Mouse (Mus musculus) hindbrain, embryonic 14.5 days (tissue): ENCODE data around the gene Map2k5. TPM values are rescaled to one million over a fixed set of nuclear protein-coding genes. Genes with fewer than 3 reads are reported as not detected.
A peak's percentile ranks its signal among the peaks of the same experiment; 100 is the strongest.

Experiments
- ATAC-seq: fragments of 200-750 bp; cut with Nextera tagmentation; 2 replicates; pipeline ENCODE4 v1.8.0; 2017; ENCODE audit warnings: moderate number of reproducible peaks, mild to moderate bottlenecking, moderate TSS enrichment, moderate library complexity; ENCODE audit not compliant: low FRiP score
- DNase-seq: peaks from one replicate; pipeline ENCODE4 v3.0.0-alpha.2; 2015; ENCODE audit warnings: low spot score
- H3K27ac ChIP-seq: fragments of 300-500 bp; sonication (generic); 2 replicates; pipeline ENCODE4 v1.5.1; 2014; ENCODE audit warnings: mild to moderate bottlenecking, moderate library complexity
- H3K27me3 ChIP-seq: fragments of 300-500 bp; sonication (generic); 2 replicates; pipeline ENCODE4 v1.6.1; 2014; ENCODE audit warnings: mild to moderate bottlenecking, low read length, mixed read lengths; ENCODE audit not compliant: control insufficient read depth, insufficient read depth
- H3K36me3 ChIP-seq: fragments of 300-500 bp; sonication (generic); replicated peaks from 2 replicates; pipeline ENCODE4 v1.6.1; 2014; ENCODE audit not compliant: control insufficient read depth, insufficient read depth
- H3K4me1 ChIP-seq: fragments of 300-500 bp; sonication (generic); replicated peaks from 2 replicates; pipeline ENCODE4 v1.6.1; 2014; ENCODE audit warnings: antibody characterized with exemption, low read length, mixed read lengths; ENCODE audit not compliant: control insufficient read depth, insufficient read depth
- H3K4me2 ChIP-seq: fragments of 300-500 bp; sonication (generic); replicated peaks from 2 replicates; pipeline ENCODE4 v1.6.1; 2014; ENCODE audit warnings: mild to moderate bottlenecking, moderate library complexity
- H3K4me3 ChIP-seq: fragments of 300-500 bp; sonication (generic); replicated peaks from 2 replicates; pipeline ENCODE4 v1.5.1; 2014; ENCODE audit warnings: mild to moderate bottlenecking, low read length
- H3K9ac ChIP-seq: fragments of 300-500 bp; sonication (generic); 2 replicates; pipeline ENCODE4 v1.6.1; 2014
- H3K9me3 ChIP-seq: fragments of 300-500 bp; sonication (generic); 2 replicates; pipeline ENCODE4 v1.6.1; 2016; ENCODE audit warnings: low read length; ENCODE audit not compliant: control insufficient read depth
- WGBS: fragments of 180-500 bp; shearing (Covaris S2); extraction: QIAGEN DNeasy Blood & Tissue Kit; methylation state at CpG from one replicate; pipeline ENCODE4 v1.1.7; 2014; 5-methylcytosine and 5-hydroxymethylcytosine counted together
- polyA plus RNA-seq: library from polyadenylated mRNA; unstranded; fragments of >200 nt; fragmentation: Nextera tagmentation; extraction: Ambion mirVana; gene quantifications from 2 replicates; pipeline ENCODE4 v1.2.1, GENCODE M21; 2014

The Map2k5 gene
- polyA plus RNA-seq, 1 experiment from 2014 or later = 35.9 TPM

DNA sequence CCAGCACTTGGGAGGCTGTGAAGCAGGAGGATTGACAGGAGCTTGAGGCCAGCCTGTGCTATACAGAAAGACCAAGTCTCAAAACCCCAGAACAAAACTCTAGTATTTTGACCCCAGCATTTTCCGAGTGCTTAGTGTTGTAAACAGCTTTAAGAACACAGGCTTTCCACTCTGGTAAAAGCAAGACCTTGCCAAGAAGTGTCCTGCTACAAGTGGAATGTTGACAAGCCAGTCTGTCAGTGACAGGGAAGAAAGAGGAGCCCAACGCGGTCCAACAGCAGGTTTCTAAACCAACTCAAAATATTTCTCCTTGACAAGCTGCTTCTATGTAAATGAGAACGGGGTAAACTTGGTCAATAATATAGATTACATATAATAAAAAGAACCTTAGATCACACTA lies 148.6 kb downstream of the Map2k5 start:
- Histone ChIP-seq H3K9ac (no peak overlapping the region), H3K4me1 (peaks cover 6% of the 10 kb centered on the region), H3K9me3 (no peaks in the 10 kb centered on the region), H3K27ac (no peak overlapping the region), H3K36me3 (no peaks in the 10 kb centered on the region), H3K4me2 (no peak overlapping the region), H3K27me3 (no peaks in the 10 kb centered on the region), H3K4me3 (no peak overlapping the region)
- ATAC-seq (no peak), DNase-seq (no peak)
- WGBS = 84% methylated on average over 4 of the region's 4 CpGs

DNA sequence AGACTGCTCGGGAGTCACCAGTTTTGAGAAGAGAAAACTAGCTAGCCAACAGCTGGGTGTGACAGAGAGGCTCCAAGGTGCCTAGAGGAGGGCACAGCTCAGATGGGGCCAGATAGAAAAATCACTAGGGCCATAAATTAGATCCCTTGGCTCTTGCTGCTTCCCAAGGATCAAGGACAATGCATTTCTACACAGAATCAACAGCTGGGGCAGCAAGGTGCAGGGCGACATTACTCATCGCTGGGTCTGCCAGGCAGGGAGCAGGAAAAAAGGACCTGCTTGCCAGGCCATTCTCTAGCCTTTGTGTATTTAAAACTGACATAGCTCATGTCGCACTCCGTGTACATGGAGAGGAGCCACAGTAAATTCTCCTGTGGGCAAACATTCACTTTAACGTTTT lies 155.5 kb downstream of the Map2k5 start:
- peaks cover 5% of the 10 kb centered on the region; the same call in 1 of the 2 replicates for H3K4me1 ChIP-seq
- H3K4me2 ChIP-seq = no peak overlapping the region
- H3K36me3 ChIP-seq = no peaks in the 10 kb centered on the region
- 64% methylated on average over 6 of the region's 6 CpGs for WGBS
- H3K9me3 ChIP-seq = no peaks in the 10 kb centered on the region
- no peak overlapping the region for H3K27ac ChIP-seq
- no peak for DNase-seq
- no peaks in the 10 kb centered on the region for H3K27me3 ChIP-seq
- no peak overlapping the region for H3K9ac ChIP-seq
- no peak for ATAC-seq
- no peak overlapping the region for H3K4me3 ChIP-seq

DNA sequence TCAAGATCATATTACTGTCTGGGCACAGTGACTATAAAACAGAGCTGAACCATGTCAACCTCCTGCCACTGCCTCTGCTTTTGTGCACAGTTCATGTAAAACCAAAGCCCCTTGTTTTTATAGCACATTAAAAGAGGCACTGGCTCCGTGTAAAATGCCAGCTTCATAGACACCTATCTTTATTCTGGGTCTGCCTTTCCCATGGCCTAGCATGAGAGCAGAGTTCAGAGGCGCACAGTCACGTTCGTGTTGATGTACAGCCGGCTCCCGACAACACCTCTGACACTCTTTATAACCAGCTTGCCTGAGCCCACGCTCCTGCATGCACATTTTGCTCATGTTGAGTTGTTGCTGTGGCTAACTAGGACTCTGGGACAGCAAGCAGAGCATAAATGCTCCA lies 157.9 kb downstream of the Map2k5 start:
- H3K4me3 ChIP-seq = no peak overlapping the region
- H3K4me1 ChIP-seq = peaks cover 13% of the 10 kb centered on the region
- H3K27me3 ChIP-seq = no peaks in the 10 kb centered on the region
- no peak overlapping the region for H3K4me2 ChIP-seq
- no peaks in the 10 kb centered on the region for H3K9me3 ChIP-seq
- no peaks in the 10 kb centered on the region for H3K36me3 ChIP-seq
- no peak for ATAC-seq
- WGBS = 74% methylated on average over 7 of the region's 7 CpGs
- no peak overlapping the region for H3K9ac ChIP-seq
- DNase-seq = no peak
- H3K27ac ChIP-seq = no peak overlapping the region

DNA sequence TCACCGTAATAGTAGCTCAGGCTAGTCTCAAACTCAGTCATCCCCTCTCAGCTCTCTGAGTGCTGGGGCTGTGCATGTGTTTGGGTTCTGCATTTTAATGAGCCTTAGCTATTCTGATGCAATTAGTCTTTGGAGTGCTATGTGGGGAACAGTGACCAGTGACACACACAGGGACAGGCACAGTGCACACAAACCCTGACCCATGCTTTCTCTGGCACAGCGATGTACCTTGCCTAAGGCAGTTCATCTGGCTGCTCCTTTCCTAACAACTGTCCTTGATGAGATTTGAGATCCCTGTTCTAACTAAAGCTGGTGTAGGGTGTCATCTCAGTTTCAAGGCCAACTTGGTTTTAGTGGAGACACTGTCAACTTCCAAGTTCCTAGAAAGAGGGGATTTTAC lies 162.7 kb downstream of the Map2k5 start:
- DNase-seq (no peak), ATAC-seq (no peak)
- Histone ChIP-seq H3K27ac (no peak overlapping the region), H3K4me1 (peaks cover 13% of the 10 kb centered on the region), H3K4me3 (no peak overlapping the region), H3K9me3 (no peaks in the 10 kb centered on the region), H3K27me3 (no peaks in the 10 kb centered on the region), H3K9ac (no peak overlapping the region), H3K36me3 (no peaks in the 10 kb centered on the region), H3K4me2 (no peak overlapping the region)
- WGBS = 68% methylated on average over 2 of the region's 2 CpGs

DNA sequence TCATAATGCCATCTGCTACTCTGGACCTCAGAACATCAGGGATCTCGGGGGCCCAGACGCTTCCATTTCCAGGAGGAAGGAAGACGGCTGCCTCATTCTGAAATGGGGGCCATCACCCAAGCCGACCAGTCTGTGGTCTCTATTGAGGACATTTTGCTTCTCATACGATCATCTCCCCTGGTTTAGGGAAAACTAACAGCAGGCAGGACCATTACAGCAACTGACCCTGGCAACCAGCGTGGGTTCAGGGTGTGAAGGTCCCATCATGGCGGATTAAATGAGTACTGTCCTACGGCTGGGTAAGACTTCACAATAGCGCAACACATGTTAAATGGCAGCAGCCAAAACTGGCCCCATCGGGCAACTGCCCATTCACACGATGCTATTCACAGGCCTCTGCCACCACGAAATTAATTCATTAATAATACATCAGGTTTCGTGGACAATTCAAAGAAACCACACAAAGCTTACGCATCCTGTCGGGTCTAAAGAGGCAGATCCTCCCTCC lies 170.9 kb downstream of the Map2k5 start:
- H3K4me3 ChIP-seq = no peak overlapping the region
- DNase-seq = no peak
- no peaks in the 10 kb centered on the region for H3K36me3 ChIP-seq
- peaks cover 11% of the 10 kb centered on the region; the same call in 1 of the 2 replicates for H3K4me1 ChIP-seq
- no peak for ATAC-seq
- no peak overlapping the region for H3K27ac ChIP-seq
- H3K9ac ChIP-seq = no peak overlapping the region
- WGBS = 29% methylated on average over 15 of the region's 15 CpGs
- H3K4me2 ChIP-seq = no peak overlapping the region
- H3K27me3 ChIP-seq = no peaks in the 10 kb centered on the region
- H3K9me3 ChIP-seq = no peaks in the 10 kb centered on the region

DNA sequence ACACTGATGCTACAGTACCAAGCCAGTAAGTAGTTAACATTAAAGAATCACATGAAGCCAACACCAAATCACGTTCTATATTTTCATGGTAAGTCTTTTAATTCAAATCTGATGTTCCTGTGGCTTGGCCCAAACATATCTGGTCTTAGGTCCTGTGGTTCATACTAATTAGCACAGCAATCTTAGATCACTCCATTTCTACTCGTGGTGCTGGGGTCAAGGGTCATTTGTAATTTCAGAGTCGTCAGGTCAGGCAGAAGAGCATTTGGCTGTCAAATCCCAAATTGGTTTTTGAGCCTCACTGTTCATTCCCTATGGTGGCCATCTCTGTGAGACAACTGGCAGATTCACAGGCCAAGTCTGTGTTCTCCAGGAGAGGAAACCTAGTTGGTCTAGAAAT lies 174.2 kb downstream of the Map2k5 start:
- peaks cover 12% of the 10 kb centered on the region; the same call in 1 of the 2 replicates for H3K4me1 ChIP-seq
- no peaks in the 10 kb centered on the region for H3K36me3 ChIP-seq
- H3K4me3 ChIP-seq = no peak overlapping the region
- no peak for DNase-seq
- H3K27me3 ChIP-seq = no peaks in the 10 kb centered on the region
- H3K9me3 ChIP-seq = no peaks in the 10 kb centered on the region
- ATAC-seq = no peak
- H3K4me2 ChIP-seq = no peak overlapping the region
- WGBS = 75% methylated on average over 3 of the region's 3 CpGs
- no peak overlapping the region for H3K27ac ChIP-seq
- H3K9ac ChIP-seq = no peak overlapping the region

DNA sequence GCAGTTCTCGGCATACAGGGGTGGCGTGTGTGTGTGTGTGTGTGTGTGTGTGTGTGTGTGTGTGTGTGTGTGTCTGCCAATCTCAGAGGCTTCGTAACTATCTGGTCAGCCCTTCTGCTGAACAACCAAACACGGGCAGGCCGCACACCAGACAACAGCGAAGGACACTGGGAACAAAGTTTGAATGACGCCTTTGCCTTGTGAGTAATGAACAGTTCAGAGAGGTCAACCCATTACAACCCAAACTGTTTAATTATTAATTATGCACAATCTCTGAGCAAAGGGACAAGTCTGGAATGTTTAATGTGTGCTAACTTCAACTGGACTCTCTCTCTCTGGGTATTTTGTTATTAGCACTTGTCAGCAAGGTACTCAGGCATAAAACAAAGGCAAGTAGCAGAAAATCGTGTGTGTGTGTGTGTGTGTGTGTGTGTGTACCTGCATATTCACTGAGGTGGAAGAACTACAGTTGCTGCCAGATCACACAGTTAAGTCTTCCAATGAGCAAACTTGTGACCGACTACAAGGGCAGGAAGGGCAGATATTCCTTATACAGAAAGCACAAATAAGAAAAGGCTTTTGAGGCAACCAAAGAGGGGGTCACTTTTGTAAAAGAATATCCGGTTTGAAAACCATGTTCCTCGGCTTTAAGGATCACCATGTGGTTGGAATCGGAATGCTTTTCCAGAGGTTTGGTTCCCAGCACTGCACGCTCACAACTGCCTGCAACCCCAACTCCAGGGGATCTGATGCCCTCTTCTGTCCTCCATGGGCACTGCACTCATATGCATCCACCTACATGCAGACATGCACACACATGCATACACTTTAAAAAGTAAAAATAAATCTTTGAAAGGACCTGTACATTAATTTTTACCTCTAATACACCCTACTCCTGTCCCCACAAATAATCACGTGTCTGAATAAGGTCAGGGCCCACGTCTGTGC lies 176.1 kb downstream of the Map2k5 start:
- 87% methylated on average over 15 of the region's 15 CpGs for WGBS
- no peak overlapping the region for H3K9ac ChIP-seq
- no peaks in the 10 kb centered on the region for H3K27me3 ChIP-seq
- H3K27ac ChIP-seq = no peak overlapping the region
- H3K36me3 ChIP-seq = no peaks in the 10 kb centered on the region
- DNase-seq (no peak), ATAC-seq (no peak)
- H3K4me1 ChIP-seq = peaks cover 15% of the 10 kb centered on the region
- no peaks in the 10 kb centered on the region for H3K9me3 ChIP-seq
- H3K4me2 ChIP-seq = no peak overlapping the region
- no peak overlapping the region for H3K4me3 ChIP-seq

DNA sequence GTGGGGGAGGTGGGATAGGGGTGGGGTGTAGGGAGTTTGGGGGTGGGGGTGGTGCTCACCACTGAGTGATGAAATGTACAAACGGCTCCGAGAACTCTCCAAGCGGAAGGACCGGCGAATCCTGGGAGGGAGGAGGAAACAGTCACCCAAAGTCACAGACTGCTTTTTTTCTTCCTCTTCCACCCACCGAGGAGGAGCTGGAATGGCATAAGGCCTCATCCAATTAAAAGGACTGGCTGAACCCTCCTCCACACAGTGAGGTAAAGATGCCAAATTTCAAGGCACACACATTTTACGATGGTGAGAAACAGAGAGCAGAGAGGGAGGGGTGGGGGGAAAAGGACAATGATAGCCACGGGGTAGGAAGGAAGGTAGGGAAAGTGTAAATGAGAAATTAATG lies 180.4 kb downstream of the Map2k5 start:
- Histone ChIP-seq H3K9me3 (no peaks in the 10 kb centered on the region), H3K4me1 (peaks cover 22% of the 10 kb centered on the region), H3K27me3 (no peaks in the 10 kb centered on the region), H3K27ac (peak overlapping the region; percentile 54; the same call in 1 of the 2 replicates), H3K9ac (no peak overlapping the region), H3K36me3 (no peaks in the 10 kb centered on the region), H3K4me2 (no peak overlapping the region), H3K4me3 (no peak overlapping the region)
- DNase-seq (no peak), ATAC-seq (no peak)
- WGBS = 21% methylated on average over 8 of the region's 8 CpGs

DNA sequence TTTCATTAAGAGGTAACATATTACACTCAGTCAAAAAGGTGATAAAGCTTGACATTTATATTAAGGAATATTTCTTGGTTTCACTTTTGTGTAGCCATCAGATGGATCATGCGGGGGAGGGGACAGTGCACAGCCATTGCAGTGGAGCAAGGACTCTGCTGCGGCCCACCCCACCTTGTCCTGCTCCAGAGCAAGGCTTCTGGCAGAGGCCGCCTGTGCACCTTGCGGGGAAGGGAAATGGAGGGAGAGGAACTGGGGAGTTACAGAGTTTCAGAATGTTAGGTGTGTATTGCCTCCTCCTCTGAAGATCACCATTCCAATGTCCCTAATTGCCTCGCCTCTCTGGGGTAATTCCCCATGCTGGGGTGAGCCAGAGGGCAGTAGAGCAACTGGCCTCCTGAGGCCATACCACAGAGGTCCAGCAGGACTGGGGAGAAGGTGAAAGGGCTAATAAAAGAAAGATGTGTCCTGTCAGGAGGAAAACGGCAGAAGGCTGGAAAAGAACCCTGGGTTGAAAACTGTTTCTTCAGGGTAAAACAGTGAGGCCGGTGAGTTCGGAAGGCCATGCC lies 181.5 kb downstream of the Map2k5 start:
- Histone ChIP-seq H3K9me3 (no peaks in the 10 kb centered on the region), H3K4me1 (peaks cover 22% of the 10 kb centered on the region), H3K27ac (0 out of 2 replicates have a peak overlapping the region, but pooled peaks have one; percentile 7), H3K4me3 (no peak overlapping the region), H3K36me3 (no peaks in the 10 kb centered on the region), H3K9ac (no peak overlapping the region), H3K27me3 (no peaks in the 10 kb centered on the region), H3K4me2 (no peak overlapping the region)
- 46% methylated on average over 8 of the region's 8 CpGs for WGBS
- DNase-seq = no peak
- ATAC-seq = no peak
